Mouse (Mus musculus): ENCODE data around the gene Tbc1d13.

- TF ChIP-seq POLR2A (IDR thresholded peaks at IDR 0.05; ENCODE audit: low read depth, low read length) (no peak), CTCF (IDR thresholded peaks at IDR 0.05; ENCODE audit: extremely low read depth, insufficient read depth, insufficient read length, insufficient replicate concordance) (no peak)
These were observed 21.0 kb upstream of the Tbc1d13 start for GRCm38 (mm10) chr2:30112564-30112963.
